Mouse (Mus musculus) heart, embryonic 10.5 days (tissue): ENCODE results near the gene Bsg. TPM values are rescaled to one million over a fixed set of nuclear protein-coding genes. Genes with fewer than 3 reads are reported as not detected.

Experiments used
- DNase-seq: peaks from one replicate; pipeline ENCODE4 v3.0.0-alpha.2; 2017; ENCODE audit warnings: low spot score
- H3K27ac ChIP-seq: fragments of 300-500 bp; sonication (generic); 2 replicates; pipeline ENCODE4 v1.5.1; 2016; ENCODE audit warnings: mild to moderate bottlenecking
- H3K27me3 ChIP-seq: fragments of 300-500 bp; sonication (generic); 2 replicates; pipeline ENCODE4 v1.6.1; 2016; ENCODE audit warnings: mild to moderate bottlenecking; ENCODE audit not compliant: poor library complexity, insufficient read depth, severe bottlenecking
- H3K36me3 ChIP-seq: fragments of 300-500 bp; sonication (generic); 2 replicates; pipeline ENCODE4 v1.6.1; 2016; ENCODE audit warnings: mild to moderate bottlenecking, moderate library complexity
- H3K4me1 ChIP-seq: fragments of 300-500 bp; sonication (generic); 2 replicates; pipeline ENCODE4 v1.6.1; 2016; ENCODE audit warnings: mild to moderate bottlenecking
- H3K4me3 ChIP-seq: fragments of 300-500 bp; sonication (generic); 2 replicates; pipeline ENCODE4 v1.5.1; 2016; ENCODE audit warnings: mild to moderate bottlenecking, moderate library complexity
- H3K9me3 ChIP-seq: fragments of 300-500 bp; sonication (generic); 2 replicates; pipeline ENCODE4 v1.6.1; 2016; ENCODE audit warnings: mild to moderate bottlenecking, moderate library complexity
- WGBS: fragments of 180-500 bp; shearing (Covaris S2); methylation state at CpG from one replicate; pipeline ENCODE4 v1.1.7; 2016; 5-methylcytosine and 5-hydroxymethylcytosine counted together
- polyA plus RNA-seq: library from polyadenylated mRNA; unstranded; fragments of >200 nt; fragmentation: Nextera tagmentation; extraction: Ambion mirVana; gene quantifications from 2 replicates; pipeline ENCODE4 v1.2.1, GENCODE M21; 2016

The Bsg gene
- polyA plus RNA-seq, 1 experiment from 2014 or later: 1,251 TPM

- DNase-seq: no peak
- Histone ChIP-seq H3K27me3 (no peaks in the 10 kb centered on the region), H3K4me3 (no peak overlapping the region), H3K36me3 (peaks cover 16% of the 10 kb centered on the region; the same call in 1 of the 2 replicates), H3K9me3 (no peaks in the 10 kb centered on the region), H3K27ac (no peak overlapping the region), H3K4me1 (peaks cover 32% of the 10 kb centered on the region)
- WGBS: 83% methylated on average over 6 of the region's 6 CpGs
These were observed 32.7 kb upstream of the Bsg start for GRCm38 (mm10) chr10:79671396-79672087.

DNA sequence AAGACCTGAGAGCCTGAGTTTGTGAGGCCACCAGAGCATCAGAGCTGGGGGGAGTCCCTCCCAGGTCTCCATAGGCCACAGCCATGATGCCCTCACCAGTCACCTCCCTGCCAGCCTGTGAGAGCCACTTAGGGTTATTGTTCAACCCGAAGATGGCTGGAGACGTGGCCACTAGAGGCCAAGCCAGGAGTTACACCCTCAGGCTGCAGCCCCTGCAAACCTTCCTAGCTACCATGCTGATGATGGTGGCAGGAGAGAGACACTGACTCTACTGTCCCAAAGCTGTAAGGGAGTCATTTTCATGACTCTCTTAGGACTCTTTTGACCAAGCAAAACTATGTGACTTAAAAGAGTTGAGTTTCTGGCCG lies 32.2 kb upstream of the Bsg start:
- Histone ChIP-seq H3K4me1 (peaks cover 32% of the 10 kb centered on the region), H3K27ac (no peak overlapping the region), H3K4me3 (no peak overlapping the region), H3K36me3 (peaks cover 16% of the 10 kb centered on the region; the same call in 1 of the 2 replicates), H3K27me3 (no peaks in the 10 kb centered on the region), H3K9me3 (no peaks in the 10 kb centered on the region)
- DNase-seq: no peak
- 62% methylated on average over 3 of the region's 3 CpGs for WGBS

- no peak overlapping the region for H3K4me3 ChIP-seq
- peaks cover 16% of the 10 kb centered on the region; the same call in 1 of the 2 replicates for H3K36me3 ChIP-seq
- no peak for DNase-seq
- peaks cover 32% of the 10 kb centered on the region for H3K4me1 ChIP-seq
- no peaks in the 10 kb centered on the region for H3K27me3 ChIP-seq
- no peaks in the 10 kb centered on the region for H3K9me3 ChIP-seq
- WGBS: 83% methylated on average over 3 of the region's 3 CpGs
- H3K27ac ChIP-seq: no peak overlapping the region
These were observed 31.2 kb upstream of the Bsg start for GRCm38 (mm10) chr10:79673054-79673453.

GRCm38 (mm10) chr10:79675346-79676035 lies 28.8 kb upstream of the Bsg start:
- H3K27me3 ChIP-seq: no peaks in the 10 kb centered on the region; the same call in 1 of the 2 replicates
- H3K4me3 ChIP-seq: peak overlapping the region; percentile 40
- 37% methylated on average over 44 of the region's 44 CpGs for WGBS
- DNase-seq: no peak
- H3K4me1 ChIP-seq: peaks cover 28% of the 10 kb centered on the region
- peaks cover 16% of the 10 kb centered on the region; the same call in 1 of the 2 replicates for H3K36me3 ChIP-seq
- peak overlapping the region; percentile 64; the same call in 1 of the 2 replicates for H3K27ac ChIP-seq
- H3K9me3 ChIP-seq: no peaks in the 10 kb centered on the region

DNA sequence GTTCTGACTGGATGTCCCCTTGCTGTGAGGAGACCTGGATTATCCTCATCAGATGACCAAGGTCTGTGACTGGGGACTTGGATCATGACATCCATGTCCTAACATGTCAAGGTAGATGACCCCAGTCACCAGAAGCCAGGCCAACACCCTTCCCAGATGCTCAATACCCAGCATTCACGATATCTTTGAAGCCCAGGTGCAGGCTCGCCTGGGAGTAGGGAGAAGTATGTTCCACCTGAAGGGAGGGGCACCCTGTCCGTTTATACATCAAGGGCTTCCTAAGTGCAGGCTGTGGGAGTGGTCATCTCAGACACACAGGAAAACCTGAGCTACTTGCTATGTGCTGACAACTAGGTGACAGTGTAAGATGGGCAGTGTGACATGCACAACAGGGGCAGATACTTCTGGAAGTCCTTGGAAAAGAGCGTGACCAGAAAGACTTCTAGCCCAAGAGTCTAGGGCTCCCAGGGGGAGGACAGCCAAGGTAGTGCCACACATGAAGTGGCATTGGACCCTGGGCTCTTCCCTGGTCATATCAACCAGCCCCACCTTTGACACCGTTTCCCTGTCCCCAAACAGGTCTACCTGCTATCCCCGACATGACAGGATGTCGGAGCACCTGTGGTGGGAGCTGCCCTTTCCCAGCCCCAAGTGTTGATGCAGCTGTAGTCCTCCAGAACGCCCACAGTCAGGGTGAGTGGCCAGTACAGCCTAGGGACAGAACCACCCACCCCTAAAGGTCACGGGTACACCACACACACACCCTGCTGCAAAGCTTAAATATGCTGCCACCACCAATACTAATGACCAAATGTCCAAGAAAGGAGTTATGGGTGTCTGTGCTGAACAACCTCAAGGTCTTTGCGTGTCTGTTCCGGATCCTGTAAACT lies 23.4 kb upstream of the Bsg start:
- DNase-seq: peak; percentile 74
- Histone ChIP-seq H3K9me3 (no peaks in the 10 kb centered on the region), H3K36me3 (peaks cover 23% of the 10 kb centered on the region), H3K4me1 (peaks cover 41% of the 10 kb centered on the region), H3K27me3 (no peaks in the 10 kb centered on the region; the same call in 1 of the 2 replicates), H3K4me3 (peak overlapping the region; percentile 85), H3K27ac (peak overlapping the region; percentile 90)
- WGBS: 33% methylated on average over 11 of the region's 11 CpGs

GRCm38 (mm10) chr10:79681591-79682245 lies 22.6 kb upstream of the Bsg start, which contains the start of gene Cdc34:
Gene Cdc34 (plus strand): TSS chr10:79682195.
- no peaks in the 10 kb centered on the region for H3K9me3 ChIP-seq
- H3K4me1 ChIP-seq: peaks cover 44% of the 10 kb centered on the region
- no peaks in the 10 kb centered on the region; the same call in 1 of the 2 replicates for H3K27me3 ChIP-seq
- WGBS: under 1% methylated on average over 84 of the region's 84 CpGs
- H3K36me3 ChIP-seq: peaks cover 30% of the 10 kb centered on the region
- peak within 1 kb of the TSS; percentile 85 for H3K4me3 ChIP-seq
- peak within 1 kb of the TSS; percentile 90 for H3K27ac ChIP-seq
- DNase-seq: peak; percentile 99

- Histone ChIP-seq H3K36me3 (peaks cover 38% of the 10 kb centered on the region), H3K27ac (peak overlapping the region; percentile 90), H3K9me3 (no peaks in the 10 kb centered on the region), H3K4me1 (peaks cover 49% of the 10 kb centered on the region), H3K27me3 (no peaks in the 10 kb centered on the region; the same call in 1 of the 2 replicates), H3K4me3 (peak overlapping the region; percentile 85)
- DNase-seq: peak; percentile 84
- under 1% methylated on average over 10 of the region's 10 CpGs for WGBS
These were observed 21.8 kb upstream of the Bsg start for GRCm38 (mm10) chr10:79682551-79682915.

DNA sequence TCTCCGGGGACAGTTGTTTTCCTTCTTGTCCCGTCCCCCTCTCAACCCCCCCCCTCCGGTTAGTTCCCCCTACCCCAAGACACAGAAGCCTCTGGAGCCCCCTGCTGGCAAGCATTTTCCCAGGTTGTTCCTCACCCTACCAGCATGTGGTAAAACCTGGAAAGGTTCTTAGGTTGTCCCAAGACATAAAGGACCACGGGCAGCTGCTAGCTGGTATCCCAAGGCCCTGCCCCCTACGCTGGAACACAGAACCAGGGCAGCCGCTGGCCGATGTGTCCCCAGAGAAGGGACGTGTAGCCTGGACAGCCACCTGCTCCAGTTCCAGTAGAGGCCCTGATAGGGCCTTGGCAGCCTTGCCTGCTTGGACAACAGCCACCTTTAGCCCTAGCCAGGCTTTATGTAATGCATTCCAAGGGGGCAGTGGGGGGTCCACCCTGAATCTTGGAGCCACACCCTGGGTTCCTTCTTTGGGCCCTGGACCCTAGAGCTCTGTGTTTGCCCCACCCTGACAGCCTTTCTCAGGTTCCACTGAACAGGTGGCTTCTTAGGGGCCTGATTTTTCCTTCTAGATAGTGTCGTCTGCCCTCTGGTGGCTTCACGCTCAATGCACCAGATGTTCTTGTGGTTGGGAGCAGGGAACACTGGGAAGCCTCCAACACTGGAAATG lies 21.2 kb upstream of the Bsg start:
- Histone ChIP-seq H3K4me1 (peaks cover 49% of the 10 kb centered on the region), H3K27me3 (no peaks in the 10 kb centered on the region; the same call in 1 of the 2 replicates), H3K27ac (peak overlapping the region; percentile 90), H3K4me3 (peak overlapping the region; percentile 85), H3K9me3 (no peaks in the 10 kb centered on the region), H3K36me3 (peaks cover 43% of the 10 kb centered on the region)
- WGBS: 10% methylated on average over 10 of the region's 10 CpGs
- peak; percentile 89 for DNase-seq

GRCm38 (mm10) chr10:79683726-79684640 lies 20.3 kb upstream of the Bsg start:
- H3K4me3 ChIP-seq: peak overlapping the region; percentile 85

DNA sequence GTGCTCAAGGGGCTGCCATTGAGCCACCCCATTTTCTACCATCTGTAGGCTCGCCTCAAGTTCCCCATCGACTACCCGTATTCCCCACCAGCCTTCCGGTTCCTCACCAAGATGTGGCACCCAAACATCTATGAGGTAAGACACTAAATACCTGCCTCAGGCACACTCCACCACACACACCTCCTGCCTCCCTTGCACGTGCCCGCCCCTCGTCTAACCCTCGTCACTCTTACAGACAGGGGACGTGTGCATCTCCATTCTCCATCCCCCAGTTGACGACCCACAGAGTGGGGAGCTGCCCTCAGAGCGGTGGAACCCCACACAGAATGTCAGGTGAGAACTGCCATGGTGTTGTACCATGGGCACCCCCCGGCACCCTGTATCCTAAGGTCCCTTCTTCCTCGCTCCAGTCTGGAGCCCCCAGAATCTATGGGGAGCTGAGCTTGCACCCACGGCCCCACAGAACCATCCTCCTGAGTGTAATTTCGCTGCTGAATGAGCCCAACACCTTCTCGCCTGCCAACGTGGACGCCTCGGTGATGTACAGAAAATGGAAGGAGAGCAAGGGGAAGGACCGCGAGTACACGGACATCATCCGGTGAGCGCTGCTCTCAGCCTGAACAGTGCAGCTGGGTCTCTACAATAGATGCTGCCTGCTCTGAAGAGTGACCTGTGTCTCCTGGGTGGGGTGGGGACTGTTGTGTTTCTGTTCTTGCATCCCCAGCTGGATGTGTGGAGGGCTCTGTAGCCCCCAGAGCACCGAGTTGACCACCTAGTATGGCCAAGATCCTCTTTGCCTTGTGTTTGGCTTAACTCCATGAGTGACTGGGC lies 19.3 kb upstream of the Bsg start:
- no peaks in the 10 kb centered on the region for H3K9me3 ChIP-seq
- H3K4me3 ChIP-seq: no peak overlapping the region
- H3K27me3 ChIP-seq: no peaks in the 10 kb centered on the region
- DNase-seq: peak; percentile 72
- WGBS: 92% methylated on average over 25 of the region's 25 CpGs
- H3K4me1 ChIP-seq: peaks cover 49% of the 10 kb centered on the region
- H3K36me3 ChIP-seq: peaks cover 60% of the 10 kb centered on the region
- H3K27ac ChIP-seq: peak overlapping the region; percentile 90; the same call in 1 of the 2 replicates

More at GRCm38 (mm10) chr10:79683726-79684640, 20.3 kb upstream of the Bsg start:
- H3K4me1 ChIP-seq: peaks cover 49% of the 10 kb centered on the region
- H3K36me3 ChIP-seq: peaks cover 52% of the 10 kb centered on the region
- peak; percentile 79 for DNase-seq
- 80% methylated on average over 6 of the region's 6 CpGs for WGBS
- peak overlapping the region; percentile 90 for H3K27ac ChIP-seq
- H3K27me3 ChIP-seq: no peaks in the 10 kb centered on the region; the same call in 1 of the 2 replicates
- no peaks in the 10 kb centered on the region for H3K9me3 ChIP-seq
